ENCODE assay signal across 10 mouse cellular contexts in the genomic region with DNA sequence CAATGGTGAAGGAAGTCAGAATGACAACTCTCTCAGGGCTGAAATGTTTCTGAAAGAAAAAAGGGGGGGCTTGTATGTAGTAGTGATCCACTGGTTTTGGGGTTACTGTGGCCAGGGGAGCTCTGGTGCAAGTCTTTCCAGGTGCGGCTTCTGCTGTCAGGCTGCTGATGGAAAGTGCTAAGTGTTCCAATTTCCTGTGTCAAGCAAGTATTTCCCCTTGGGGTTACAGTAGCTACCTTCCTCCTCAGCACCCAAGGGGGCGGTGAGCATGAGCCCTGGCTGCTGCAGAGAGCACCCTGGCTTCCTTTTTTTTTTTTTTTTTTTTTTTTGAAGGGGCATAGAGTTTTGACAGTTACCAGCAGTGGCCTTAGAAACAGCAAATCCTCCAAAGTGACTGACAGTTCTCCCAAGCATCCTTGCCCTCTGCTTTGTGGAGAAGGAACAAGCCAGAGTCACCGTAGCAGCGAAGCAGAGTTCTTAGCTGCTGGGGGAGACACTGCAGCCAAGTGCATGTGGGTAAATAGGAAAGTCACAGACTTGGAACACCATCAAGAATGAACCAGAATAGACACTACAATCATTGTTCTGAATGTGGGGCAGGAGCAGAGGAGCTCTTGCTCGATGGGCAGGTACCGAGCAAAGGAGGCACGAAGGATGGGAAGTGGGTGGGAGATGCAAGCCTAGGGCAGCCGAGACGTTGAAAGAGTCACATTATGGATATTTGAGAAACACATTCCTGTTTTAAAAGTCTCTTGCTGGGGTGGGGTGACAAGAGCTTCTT.
DNase-seq lines count a peak whose midpoint lies in the region; ATAC-seq and TF ChIP-seq lines count a peak whose summit lies in the region.
"Had no signal": no experiment of that assay in that cellular context is flagged by ENCODE, and none has a peak within 500 bp of the region (broad histone marks: within the 10 kb centered on the region; RNA-seq: fewer than 3 reads in every experiment).

No protein-coding gene starts in this region.

- WGBS in hindbrain, embryonic 15.5 days: 68% methylated on average over 9 of the region's 9 CpGs
- 82% methylated on average over 9 of the region's 9 CpGs for WGBS in hindbrain, embryonic 12.5 days
- 34% methylated on average over 9 of the region's 9 CpGs for WGBS in spleen, adult 2 months
- 62% methylated on average over 9 of the region's 9 CpGs for WGBS in liver, postnatal 0 days (ENCODE audit: insufficient replicate concordance)

- H3K27me3 ChIP-seq in hindbrain, embryonic 15.5 days: no peaks in the 10 kb centered on the region
- H3K27me3 ChIP-seq in hindbrain, embryonic 12.5 days: no peaks in the 10 kb centered on the region
- no peaks in the 10 kb centered on the region for H3K27me3 ChIP-seq in spleen, adult 2 months (ENCODE audit: control insufficient read depth, insufficient read depth, low read length)
- no peaks in the 10 kb centered on the region for H3K27me3 ChIP-seq in liver, postnatal 0 days (ENCODE audit: insufficient read depth, low read length)
- H3K27me3 ChIP-seq: neural tube, embryonic 13.5 days had no signal

- no peak for TF ChIP-seq EP300 in liver, postnatal 0 days (IDR thresholded peaks at IDR 0.05; ENCODE audit: low read depth)

- no peaks in the 10 kb centered on the region for H3K9me3 ChIP-seq in hindbrain, embryonic 15.5 days
- H3K9me3 ChIP-seq in hindbrain, embryonic 12.5 days (replicated peaks): no peaks in the 10 kb centered on the region
- H3K9me3 ChIP-seq in liver, postnatal 0 days (ENCODE audit: low read length): no peaks in the 10 kb centered on the region
- H3K9me3 ChIP-seq: neural tube, embryonic 13.5 days had no signal

- TF ChIP-seq POLR2A in spleen, adult 2 months (IDR thresholded peaks at IDR 0.05; ENCODE audit: low read depth, low read length): no peak

- H3K9ac ChIP-seq in hindbrain, embryonic 15.5 days: no peak overlapping the region
- H3K9ac ChIP-seq in hindbrain, embryonic 12.5 days: no peak overlapping the region
- H3K9ac ChIP-seq in liver, postnatal 0 days (replicated peaks): no peak overlapping the region
- H3K9ac ChIP-seq: neural tube, embryonic 13.5 days had no signal

- TF ChIP-seq CTCF in spleen, adult 2 months (IDR thresholded peaks at IDR 0.05; ENCODE audit: extremely low read depth, insufficient read depth, insufficient read length, insufficient replicate concordance): no peak
- TF ChIP-seq CTCF in liver, postnatal 0 days (IDR thresholded peaks at IDR 0.05; ENCODE audit: low read depth): no peak

- no peak overlapping the region for H3K4me2 ChIP-seq in hindbrain, embryonic 15.5 days
- no peak overlapping the region for H3K4me2 ChIP-seq in hindbrain, embryonic 12.5 days (replicated peaks)
- H3K4me2 ChIP-seq in liver, postnatal 0 days (ENCODE audit: low read depth, low read length): no peak overlapping the region
- H3K4me2 ChIP-seq: neural tube, embryonic 13.5 days had no signal

- no peak for ATAC-seq in hindbrain, embryonic 15.5 days (ENCODE audit: low FRiP score, low read depth)
- no peak for ATAC-seq in hindbrain, embryonic 12.5 days (ENCODE audit: low FRiP score)
- no peak for ATAC-seq in liver, postnatal 0 days

- no peak overlapping the region for H3K4me3 ChIP-seq in hindbrain, embryonic 15.5 days
- H3K4me3 ChIP-seq in hindbrain, embryonic 12.5 days: no peak overlapping the region
- H3K4me3 ChIP-seq in spleen, adult 2 months (ENCODE audit: extremely low read depth, insufficient read depth, insufficient read length): no peak overlapping the region
- no peak overlapping the region for H3K4me3 ChIP-seq in liver, postnatal 0 days (ENCODE audit: low read depth, low read length)
- H3K4me3 ChIP-seq: neural tube, embryonic 13.5 days had no signal

- no peaks in the 10 kb centered on the region for H3K36me3 ChIP-seq in hindbrain, embryonic 15.5 days
- H3K36me3 ChIP-seq in hindbrain, embryonic 12.5 days: no peaks in the 10 kb centered on the region
- peaks cover 5% of the 10 kb centered on the region; the same call in 1 of the 2 replicates for H3K36me3 ChIP-seq in spleen, adult 2 months (ENCODE audit: control insufficient read depth, insufficient read depth, low read length)
- H3K36me3 ChIP-seq in liver, postnatal 0 days (replicated peaks; ENCODE audit: insufficient read depth, low read length): no peaks in the 10 kb centered on the region
- H3K36me3 ChIP-seq: neural tube, embryonic 13.5 days had no signal

- peak overlapping the region; percentile 50; the same call in 1 of the 2 replicates for H3K27ac ChIP-seq in hindbrain, embryonic 15.5 days (replicated peaks)
- H3K27ac ChIP-seq in hindbrain, embryonic 12.5 days: no peak overlapping the region
- H3K27ac ChIP-seq in spleen, adult 2 months (ENCODE audit: insufficient read depth, low read length): peak overlapping the region; percentile 78
- peak overlapping the region; percentile 36 for H3K27ac ChIP-seq in liver, postnatal 0 days (ENCODE audit: low read depth)
- H3K27ac ChIP-seq: neural tube, embryonic 13.5 days had no signal

- DNase-seq in spleen, adult 2 months (ENCODE audit: low read depth in 1 of 2, low spot score in 2 of 2): peak; percentile 67 to 72
- DNase-seq in spleen, postnatal 4 days (ENCODE audit: low spot score in 2 of 2): no peak
- DNase-seq in liver, postnatal 0 days: peak; percentile 31
- DNase-seq in thymus, postnatal 4 days: peak; percentile 67
- DNase-seq in lung, postnatal 10 days: no peak
- no peak for DNase-seq in kidney, adult 9 months
- DNase-seq: cerebellum, adult 8-10 months had no signal

- peaks cover 6% of the 10 kb centered on the region for H3K4me1 ChIP-seq in hindbrain, embryonic 15.5 days (replicated peaks)
- peaks cover 9% of the 10 kb centered on the region for H3K4me1 ChIP-seq in hindbrain, embryonic 12.5 days
- H3K4me1 ChIP-seq in spleen, adult 2 months (ENCODE audit: control insufficient read depth, insufficient read depth, insufficient read length): peaks cover 39% of the 10 kb centered on the region
- peaks cover 21% of the 10 kb centered on the region for H3K4me1 ChIP-seq in liver, postnatal 0 days (ENCODE audit: insufficient read depth)

Comparison
In these comparisons a context has a peak if more than half of its experiments do, and no peak if none do; other contexts are left out.
1. DNase-seq: peak in spleen, adult 2 months (2 of 2), liver, postnatal 0 days (single experiment) and thymus, postnatal 4 days (single experiment); none in spleen, postnatal 4 days (0 of 2), lung, postnatal 10 days (single experiment) and kidney, adult 9 months (single experiment).